Comparison of ENCODE assay signal across 8 mouse cellular contexts in the genomic region with DNA sequence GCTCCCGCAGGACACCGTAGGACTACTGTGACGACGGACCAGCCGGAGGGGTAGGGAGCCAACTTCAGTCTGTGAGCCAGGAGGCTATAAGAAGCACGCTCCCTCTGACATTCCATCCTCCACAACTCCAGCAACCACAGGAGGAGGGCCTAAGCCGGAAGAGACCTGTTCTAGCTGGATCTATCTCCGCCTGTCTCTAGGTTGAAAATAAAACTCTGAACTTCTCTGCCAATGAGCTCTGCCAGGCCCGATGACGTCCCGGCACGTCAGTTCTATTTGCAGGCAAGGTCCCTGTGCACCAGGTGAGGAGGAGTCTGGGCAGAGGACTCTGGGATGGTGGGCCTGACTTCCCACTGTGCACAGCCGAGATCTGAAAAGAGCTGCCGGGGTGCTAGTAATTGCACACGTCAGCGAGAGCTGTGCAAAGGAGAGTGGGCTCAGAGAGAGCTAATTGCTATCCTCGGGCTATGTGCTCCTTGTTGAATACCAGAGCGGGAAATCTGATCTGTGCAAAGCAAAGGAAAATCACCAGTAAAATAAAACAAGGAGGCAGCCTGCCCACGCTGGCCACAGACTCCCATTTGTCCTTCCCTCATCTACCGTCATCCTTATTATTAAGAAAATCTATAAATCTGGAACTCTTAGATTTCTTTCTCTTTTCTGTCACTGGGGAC. TPM values are rescaled to one million over a fixed set of nuclear protein-coding genes. Genes with fewer than 3 reads are reported as not detected.
DNase-seq lines count a peak whose midpoint lies in the region; ATAC-seq lines count a peak whose summit lies in the region.

No protein-coding gene starts in this region.

- DNase-seq in Muller cell, postnatal 12 days (ENCODE audit: inconsistent ontology term): peak; percentile 81
- peak; percentile 91 for DNase-seq in cerebellum, adult 9-11 months
- DNase-seq in frontal cortex, postnatal 10 days (ENCODE audit: low spot score in 2 of 2): peak; percentile 79 to 88
- DNase-seq in hindbrain, embryonic 11.5 days (ENCODE audit: low spot score): peak; percentile 77
- peak; percentile 51 to 63 for DNase-seq in layer of hippocampus, postnatal 10 days (ENCODE audit: low spot score in 2 of 2)
- DNase-seq in thymus, postnatal 36 days: peak; percentile 30 to 56

- H3K36me3 ChIP-seq in hindbrain, embryonic 11.5 days (ENCODE audit: control insufficient read depth, insufficient read depth, low read length): no peaks in the 10 kb centered on the region
- H3K36me3 ChIP-seq in lung, embryonic 15.5 days: no peaks in the 10 kb centered on the region

- H3K4me1 ChIP-seq in hindbrain, embryonic 11.5 days (replicated peaks; ENCODE audit: control insufficient read depth, insufficient read depth, low read length): peaks cover 16% of the 10 kb centered on the region
- peaks cover 64% of the 10 kb centered on the region for H3K4me1 ChIP-seq in lung, embryonic 15.5 days

- no peaks in the 10 kb centered on the region for H3K9me3 ChIP-seq in hindbrain, embryonic 11.5 days (ENCODE audit: control insufficient read depth, low read length)
- H3K9me3 ChIP-seq in lung, embryonic 15.5 days: no peaks in the 10 kb centered on the region

- ATAC-seq in hindbrain, embryonic 11.5 days (ENCODE audit: low FRiP score): peak; percentile 70
- ATAC-seq in lung, embryonic 15.5 days (ENCODE audit: borderline replicate concordance, extremely low read depth, low FRiP score, low TSS enrichment): peak; percentile 66
- peak; percentile 56 for ATAC-seq in neutrophil, adult 5-6 weeks (ENCODE audit: extremely low read depth, insufficient number of reproducible peaks, low FRiP score, poor library complexity, severe bottlenecking)

- WGBS in hindbrain, embryonic 11.5 days: 4% methylated on average over 20 of the region's 20 CpGs
- 6% methylated on average over 20 of the region's 20 CpGs for whole genome bisulfite sequencing in lung, embryonic 15.5 days

- H3K9ac ChIP-seq in hindbrain, embryonic 11.5 days (ENCODE audit: low read depth, low read length): peak overlapping the region; percentile 60
- peak overlapping the region; percentile 42 for H3K9ac ChIP-seq in lung, embryonic 15.5 days

- no peaks in the 10 kb centered on the region for H3K27me3 ChIP-seq in hindbrain, embryonic 11.5 days (ENCODE audit: control insufficient read depth, insufficient read depth, low read length)
- H3K27me3 ChIP-seq in lung, embryonic 15.5 days: no peaks in the 10 kb centered on the region

- peak overlapping the region; percentile 22 for H3K4me3 ChIP-seq in hindbrain, embryonic 11.5 days (ENCODE audit: low read depth, low read length)
- peak overlapping the region; percentile 32 for H3K4me3 ChIP-seq in lung, embryonic 15.5 days

- peak overlapping the region; percentile 39 for H3K4me2 ChIP-seq in hindbrain, embryonic 11.5 days (replicated peaks; ENCODE audit: low read depth, low read length)
- peak overlapping the region; percentile 50 for H3K4me2 ChIP-seq in lung, embryonic 15.5 days

- peak overlapping the region; percentile 86 for H3K27ac ChIP-seq in hindbrain, embryonic 11.5 days (ENCODE audit: low read depth, low read length)
- H3K27ac ChIP-seq in lung, embryonic 15.5 days: peak overlapping the region; percentile 98

RNA-seq across cellular contexts. Expression of a gene that starts 58.7 kb away (rescaled TPM):
- polyA plus RNA-seq in hindbrain, embryonic 11.5 days (2014; fragmentation: Nextera tagmentation; extraction: Ambion mirVana): 6.5 and 7.5 TPM in 2 replicates
- total RNA-seq in layer of hippocampus, postnatal 10 days (2021): 1 to 10 TPM; 6.5 to 7.2 TPM
- polyA plus RNA-seq in lung, embryonic 15.5 days (2015; fragmentation: Nextera tagmentation; extraction: Ambion mirVana): 7.4 and 8.4 TPM in 2 replicates
- 11.5 and 11.9 TPM in 2 replicates for total RNA-seq in neutrophil, adult 5-6 weeks (2017)

Comparison
In these comparisons a context has a peak if more than half of its experiments do, and no peak if none do; other contexts are left out.
1. Peak in every context shown above with its lines: DNase-seq, ATAC-seq, H3K4me3 ChIP-seq and H3K27ac ChIP-seq.